Mouse (Mus musculus) hindbrain, postnatal 0 days (tissue): Measurements from ENCODE around the gene Pdzd3. TPM values are rescaled to one million over a fixed set of nuclear protein-coding genes. Genes with fewer than 3 reads are reported as not detected.

Experiments
- ATAC-seq: fragments of 200-750 bp; cut with Nextera tagmentation; 2 replicates; pipeline ENCODE4 v1.8.0; 2017; ENCODE audit warnings: mild to moderate bottlenecking, moderate TSS enrichment, moderate library complexity
- DNase-seq: peaks from one replicate; pipeline ENCODE4 v3.0.0-alpha.2; 2015; ENCODE audit warnings: low spot score
- H3K27ac ChIP-seq: fragments of 300-500 bp; sonication (generic); 2 replicates; pipeline ENCODE4 v1.5.1; 2014; ENCODE audit warnings: mild to moderate bottlenecking
- H3K27me3 ChIP-seq: fragments of 300-500 bp; sonication (generic); 2 replicates; pipeline ENCODE4 v1.6.1; 2014; ENCODE audit warnings: low read length, mixed read lengths; ENCODE audit not compliant: insufficient read depth
- H3K36me3 ChIP-seq: fragments of 300-500 bp; sonication (generic); 2 replicates; pipeline ENCODE4 v1.6.1; 2014; ENCODE audit warnings: low read length, mixed read lengths; ENCODE audit not compliant: insufficient read depth
- H3K4me1 ChIP-seq: fragments of 300-500 bp; sonication (generic); 2 replicates; pipeline ENCODE4 v1.6.1; 2014; ENCODE audit warnings: antibody characterized with exemption, low read length, mixed read lengths; ENCODE audit not compliant: insufficient read depth
- H3K4me2 ChIP-seq: fragments of 300-500 bp; sonication (generic); 2 replicates; pipeline ENCODE4 v1.6.1; 2014; ENCODE audit warnings: low read depth, mild to moderate bottlenecking, low read length, moderate library complexity, mixed read lengths
- H3K4me3 ChIP-seq: fragments of 300-500 bp; sonication (generic); 2 replicates; pipeline ENCODE4 v1.5.1; 2014; ENCODE audit warnings: low read length
- H3K9ac ChIP-seq: fragments of 300-500 bp; sonication (generic); replicated peaks from 2 replicates; pipeline ENCODE4 v1.6.1; 2014; ENCODE audit warnings: mild to moderate bottlenecking, low read length, moderate library complexity, mixed read lengths
- H3K9me3 ChIP-seq: fragments of 300-500 bp; sonication (generic); 2 replicates; pipeline ENCODE4 v1.6.1; 2016; ENCODE audit warnings: low read length, mixed read lengths
- CTCF ChIP-seq: IDR thresholded peaks from 2 replicates; pipeline ENCODE4 v1.5.1; 2016; ENCODE audit warnings: antibody characterized with exemption, control low read depth, low read depth
- WGBS: fragments of 180-500 bp; shearing (Covaris S2); extraction: QIAGEN DNeasy Blood & Tissue Kit; methylation state at CpG from one replicate; pipeline ENCODE4 v1.1.7; 2014; 5-methylcytosine and 5-hydroxymethylcytosine counted together
- polyA plus RNA-seq: library from polyadenylated mRNA; unstranded; fragments of >200 nt; fragmentation: Nextera tagmentation; extraction: Ambion mirVana; gene quantifications from 2 replicates; pipeline ENCODE4 v1.2.1, GENCODE M21; 2015
- total RNA-seq: library from RNA; depleted of rRNA; stranded (reverse); fragments of >200 nt; gene quantifications from 2 replicates; pipeline ENCODE4 v1.2.3, GENCODE M21; 2014

The Pdzd3 gene
- total and polyA plus RNA-seq, 2 experiments from 2014 or later = 0.13 to 0.31 TPM

GRCm38 (mm10) chr9:44287003-44287400 lies 35.7 kb upstream of the Pdzd3 start:
- Histone ChIP-seq H3K36me3 (no peaks in the 10 kb centered on the region; the same call in 1 of the 2 replicates), H3K4me1 (peaks cover 18% of the 10 kb centered on the region; the same call in 1 of the 2 replicates), H3K9me3 (no peaks in the 10 kb centered on the region), H3K27me3 (no peaks in the 10 kb centered on the region), H3K4me3 (peak overlapping the region; percentile 89), H3K9ac (peak overlapping the region; percentile 93), H3K4me2 (peak overlapping the region; percentile 91), H3K27ac (peak overlapping the region; percentile 85)
- ATAC-seq = peak; percentile 7; the same call in 1 of the 2 replicates
- WGBS = 8% methylated on average over 11 of the region's 11 CpGs
- no peak for TF ChIP-seq CTCF
- peak; percentile 12 for DNase-seq

GRCm38 (mm10) chr9:44286256-44286850 lies 35.1 kb upstream of the Pdzd3 start:
- TF ChIP-seq CTCF = no peak
- Histone ChIP-seq H3K9ac (peak overlapping the region; percentile 41; the same call in 1 of the 2 replicates), H3K27me3 (no peaks in the 10 kb centered on the region), H3K9me3 (no peaks in the 10 kb centered on the region), H3K4me1 (peaks cover 18% of the 10 kb centered on the region; the same call in 1 of the 2 replicates), H3K4me2 (peak overlapping the region; percentile 91), H3K4me3 (peak overlapping the region; percentile 89), H3K36me3 (peaks cover 5% of the 10 kb centered on the region), H3K27ac (no peak overlapping the region)
- 9% methylated on average over 6 of the region's 6 CpGs for WGBS
- DNase-seq (no peak), ATAC-seq (no peak)

- no peak overlapping the region for H3K9ac ChIP-seq
- no peaks in the 10 kb centered on the region for H3K9me3 ChIP-seq
- no peaks in the 10 kb centered on the region for H3K27me3 ChIP-seq
- no peak for DNase-seq
- no peak overlapping the region for H3K4me2 ChIP-seq
- H3K4me3 ChIP-seq = no peak overlapping the region
- H3K4me1 ChIP-seq = peaks cover 9% of the 10 kb centered on the region; the same call in 1 of the 2 replicates
- peaks cover 31% of the 10 kb centered on the region for H3K36me3 ChIP-seq
- 73% methylated on average over 5 of the region's 5 CpGs for WGBS
- no peak overlapping the region for H3K27ac ChIP-seq
- ATAC-seq = no peak
- TF ChIP-seq CTCF = no peak
These were observed 31.9 kb upstream of the Pdzd3 start for GRCm38 (mm10) chr9:44283183-44283582.

GRCm38 (mm10) chr9:44269973-44270372 lies 18.7 kb upstream of the Pdzd3 start:
- Histone ChIP-seq H3K36me3 (peaks cover 15% of the 10 kb centered on the region; the same call in 1 of the 2 replicates), H3K4me1 (peaks cover 6% of the 10 kb centered on the region), H3K27ac (no peak overlapping the region), H3K4me2 (no peak overlapping the region), H3K9ac (no peak overlapping the region), H3K9me3 (no peaks in the 10 kb centered on the region), H3K4me3 (no peak overlapping the region), H3K27me3 (no peaks in the 10 kb centered on the region)
- DNase-seq = no peak
- WGBS = 78% methylated on average over 4 of the region's 4 CpGs
- TF ChIP-seq CTCF = no peak
- ATAC-seq = no peak

GRCm38 (mm10) chr9:44269077-44269476 lies 17.8 kb upstream of the Pdzd3 start:
- Histone ChIP-seq H3K9ac (no peak overlapping the region), H3K36me3 (peaks cover 6% of the 10 kb centered on the region; the same call in 1 of the 2 replicates), H3K27me3 (no peaks in the 10 kb centered on the region), H3K9me3 (no peaks in the 10 kb centered on the region), H3K4me1 (peaks cover 6% of the 10 kb centered on the region), H3K4me3 (no peak overlapping the region), H3K4me2 (no peak overlapping the region), H3K27ac (no peak overlapping the region)
- TF ChIP-seq CTCF = peak; percentile 63
- DNase-seq (no peak), ATAC-seq (no peak)
- 89% methylated on average over 3 of the region's 3 CpGs for WGBS

GRCm38 (mm10) chr9:44268432-44268831 lies 17.2 kb upstream of the Pdzd3 start, which contains the start of gene Nlrx1:
TSS of gene Nlrx1 (minus strand) at chr9:44268599.
- no peaks in the 10 kb centered on the region; the same call in 1 of the 2 replicates for H3K36me3 ChIP-seq
- peak within 1 kb of the TSS; percentile 40 for H3K4me3 ChIP-seq
- H3K9ac ChIP-seq = peak within 1 kb of the TSS; percentile 71
- peak within 1 kb of the TSS; percentile 82 for H3K27ac ChIP-seq
- no peaks in the 10 kb centered on the region for H3K9me3 ChIP-seq
- no peak for TF ChIP-seq CTCF
- H3K4me1 ChIP-seq = peaks cover 6% of the 10 kb centered on the region
- ATAC-seq (no peak), DNase-seq (no peak)
- no peaks in the 10 kb centered on the region for H3K27me3 ChIP-seq
- 83% methylated on average over 6 of the region's 6 CpGs for WGBS
- peak within 1 kb of the TSS; percentile 57 for H3K4me2 ChIP-seq

GRCm38 (mm10) chr9:44268027-44268360 lies 16.7 kb upstream of the Pdzd3 start:
- peak; percentile 86 for DNase-seq
- peak; percentile 82 for ATAC-seq
- Histone ChIP-seq H3K9me3 (no peaks in the 10 kb centered on the region), H3K27me3 (no peaks in the 10 kb centered on the region), H3K9ac (peak overlapping the region; percentile 71), H3K27ac (peak overlapping the region; percentile 82), H3K4me2 (peak overlapping the region; percentile 57), H3K4me3 (peak overlapping the region; percentile 40), H3K4me1 (peaks cover 6% of the 10 kb centered on the region), H3K36me3 (no peaks in the 10 kb centered on the region)
- TF ChIP-seq CTCF = peak; percentile 69
- 6% methylated on average over 28 of the region's 28 CpGs for WGBS
